Mouse (Mus musculus) stomach, postnatal 0 days (tissue): ENCODE data around the gene Ceacam20. TPM values are rescaled to one million over a fixed set of nuclear protein-coding genes. Genes with fewer than 3 reads are reported as not detected.

Source experiments
- ATAC-seq: fragments of 200-750 bp; cut with Nextera tagmentation; 2 replicates; pipeline ENCODE4 v1.8.0; 2017; ENCODE audit not compliant: low FRiP score, low TSS enrichment
- DNase-seq: peaks from one replicate; pipeline ENCODE4 v3.0.0-alpha.2; 2016; ENCODE audit warnings: low spot score
- H3K27ac ChIP-seq: fragments of 300-500 bp; sonication (generic); replicated peaks from 2 replicates; pipeline ENCODE4 v1.5.1; 2014; ENCODE audit warnings: mild to moderate bottlenecking, control low read depth
- H3K27me3 ChIP-seq: fragments of 300-500 bp; sonication (generic); 2 replicates; pipeline ENCODE4 v1.6.1; 2014; ENCODE audit warnings: low read length; ENCODE audit not compliant: control insufficient read depth, insufficient read depth
- H3K36me3 ChIP-seq: fragments of 300-500 bp; sonication (generic); 2 replicates; pipeline ENCODE4 v1.6.1; 2014; ENCODE audit warnings: low read length, mixed read lengths; ENCODE audit not compliant: control insufficient read depth, insufficient read depth
- H3K4me1 ChIP-seq: fragments of 300-500 bp; sonication (generic); replicated peaks from 2 replicates; pipeline ENCODE4 v1.6.1; 2014; ENCODE audit warnings: antibody characterized with exemption; ENCODE audit not compliant: control insufficient read depth, insufficient read depth
- H3K4me2 ChIP-seq: fragments of 300-500 bp; sonication (generic); replicated peaks from 2 replicates; pipeline ENCODE4 v1.6.1; 2014; ENCODE audit warnings: low read depth, mild to moderate bottlenecking, control low read depth, moderate library complexity
- H3K4me3 ChIP-seq: fragments of 300-500 bp; sonication (generic); 2 replicates; pipeline ENCODE4 v1.5.1; 2014; ENCODE audit warnings: low read depth, low read length, control low read depth
- H3K9ac ChIP-seq: fragments of 300-500 bp; sonication (generic); 2 replicates; pipeline ENCODE4 v1.6.1; 2014; ENCODE audit warnings: mild to moderate bottlenecking, low read length, control low read depth, mixed read lengths
- H3K9me3 ChIP-seq: fragments of 300-500 bp; sonication (generic); 2 replicates; pipeline ENCODE4 v1.6.1; 2016; ENCODE audit warnings: low read length; ENCODE audit not compliant: control insufficient read depth
- CTCF ChIP-seq: IDR thresholded peaks from 2 replicates; pipeline ENCODE4 v1.5.1; 2016; ENCODE audit warnings: antibody characterized with exemption, low read depth, mild to moderate bottlenecking, moderate library complexity
- EP300 ChIP-seq: optimal IDR thresholded peaks from 2 replicates; pipeline ENCODE3; 2016; ENCODE audit warnings: antibody characterized with exemption
- WGBS: fragments of 180-500 bp; shearing (Covaris S2); extraction: QIAGEN DNeasy Blood & Tissue Kit; methylation state at CpG from one replicate; pipeline ENCODE4 v1.1.7; 2014; 5-methylcytosine and 5-hydroxymethylcytosine counted together
- polyA plus RNA-seq: library from polyadenylated mRNA; unstranded; fragments of >200 nt; fragmentation: Nextera tagmentation; extraction: Ambion mirVana; gene quantifications from 2 replicates; pipeline ENCODE4 v1.2.1, GENCODE M21; 2015

Ceacam20 gene
- polyA plus RNA-seq, 1 experiment from 2014 or later = not detected

DNA sequence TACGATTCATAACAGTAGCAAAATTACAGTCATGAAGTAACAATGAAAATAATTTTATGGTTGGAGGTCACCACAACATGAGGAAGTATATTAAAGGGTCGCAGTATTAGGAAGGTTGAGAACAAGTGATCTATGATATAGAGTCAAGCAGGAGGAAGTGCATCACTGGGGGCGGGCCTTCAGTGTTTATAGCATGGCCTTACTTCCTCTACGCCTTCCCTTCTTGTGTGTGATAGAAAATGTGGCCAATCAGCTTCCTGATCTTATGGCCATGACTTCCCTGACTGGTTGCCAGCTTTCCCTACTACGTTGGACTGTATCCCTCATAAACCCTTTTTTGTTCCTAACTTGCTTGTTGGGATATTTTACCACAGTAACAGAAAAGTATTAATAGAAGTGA is 20.0 kb upstream of the Ceacam20 start:
- Histone ChIP-seq H3K27me3 (no peaks in the 10 kb centered on the region), H3K4me1 (no peaks in the 10 kb centered on the region), H3K36me3 (no peaks in the 10 kb centered on the region), H3K4me3 (no peak overlapping the region), H3K27ac (no peak overlapping the region), H3K9me3 (no peaks in the 10 kb centered on the region), H3K4me2 (no peak overlapping the region), H3K9ac (no peak overlapping the region)
- 89% methylated on average over 5 of the region's 5 CpGs for WGBS
- DNase-seq (no peak), ATAC-seq (no peak)
- TF ChIP-seq EP300 (no peak), CTCF (no peak)

DNA sequence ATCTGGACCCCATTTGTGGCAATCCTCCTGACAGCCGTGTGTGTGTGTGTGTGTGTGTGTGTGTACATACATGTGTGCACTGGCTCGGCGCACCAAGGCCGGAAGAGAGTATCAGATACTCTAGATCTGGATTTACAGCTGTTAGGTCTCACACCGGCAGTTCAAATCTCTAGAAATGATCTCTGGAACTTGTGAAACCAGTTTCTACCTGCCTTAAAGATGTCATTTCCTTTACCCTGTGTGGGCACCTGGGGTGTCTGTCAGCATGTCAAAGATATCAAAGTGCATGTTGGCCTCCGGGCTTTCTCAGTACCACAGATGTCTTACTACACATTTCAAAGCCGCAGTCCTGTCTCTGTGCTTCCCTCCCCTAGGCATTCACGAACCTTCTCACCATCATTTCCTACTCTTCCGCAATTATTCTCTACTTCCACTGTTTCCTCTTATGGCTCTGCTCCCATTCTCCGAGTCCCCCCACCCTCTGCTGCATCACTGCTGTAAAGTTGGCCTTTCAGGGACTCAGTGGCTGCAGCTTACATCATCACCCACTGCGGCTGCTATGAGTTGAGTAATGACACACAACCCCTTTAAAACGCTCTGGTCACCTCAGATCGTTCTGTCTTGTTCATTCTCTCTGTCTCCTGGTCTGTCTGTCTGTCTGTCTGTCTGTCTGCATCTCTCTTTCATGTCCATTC is 19.2 kb upstream of the Ceacam20 start:
- Histone ChIP-seq H3K4me1 (no peaks in the 10 kb centered on the region), H3K4me3 (no peak overlapping the region), H3K9me3 (no peaks in the 10 kb centered on the region), H3K4me2 (no peak overlapping the region), H3K27ac (no peak overlapping the region), H3K9ac (no peak overlapping the region), H3K36me3 (no peaks in the 10 kb centered on the region), H3K27me3 (no peaks in the 10 kb centered on the region)
- no peak for DNase-seq
- 71% methylated on average over 13 of the region's 13 CpGs for WGBS
- no peak for ATAC-seq
- TF ChIP-seq CTCF (no peak), EP300 (no peak)

DNA sequence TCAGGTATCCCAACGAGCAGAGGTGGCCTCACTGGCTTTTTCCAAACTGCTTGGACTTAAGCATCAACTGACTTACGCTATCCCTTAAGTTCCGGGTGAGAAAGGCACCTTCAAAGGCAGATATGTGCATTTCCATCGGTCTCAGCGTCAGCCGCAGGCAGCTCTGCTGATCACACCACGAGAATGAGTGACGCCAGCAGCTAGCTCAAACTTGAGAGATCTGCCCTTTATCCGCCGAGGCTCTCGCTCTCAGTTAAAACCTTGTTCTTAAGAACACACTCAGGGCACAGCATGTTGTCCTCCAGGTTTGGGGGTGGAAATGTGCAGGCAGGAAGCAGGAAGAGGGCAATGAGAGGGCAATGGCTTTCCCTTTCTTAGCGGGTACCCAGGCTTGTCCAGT is 16.3 kb upstream of the Ceacam20 start:
- Histone ChIP-seq H3K9me3 (no peaks in the 10 kb centered on the region), H3K4me2 (no peak overlapping the region), H3K27me3 (no peaks in the 10 kb centered on the region), H3K27ac (no peak overlapping the region), H3K36me3 (no peaks in the 10 kb centered on the region), H3K4me1 (no peaks in the 10 kb centered on the region), H3K9ac (no peak overlapping the region), H3K4me3 (no peak overlapping the region)
- 84% methylated on average over 12 of the region's 12 CpGs for WGBS
- ATAC-seq (no peak), DNase-seq (no peak)
- TF ChIP-seq CTCF (no peak), EP300 (no peak)

DNA sequence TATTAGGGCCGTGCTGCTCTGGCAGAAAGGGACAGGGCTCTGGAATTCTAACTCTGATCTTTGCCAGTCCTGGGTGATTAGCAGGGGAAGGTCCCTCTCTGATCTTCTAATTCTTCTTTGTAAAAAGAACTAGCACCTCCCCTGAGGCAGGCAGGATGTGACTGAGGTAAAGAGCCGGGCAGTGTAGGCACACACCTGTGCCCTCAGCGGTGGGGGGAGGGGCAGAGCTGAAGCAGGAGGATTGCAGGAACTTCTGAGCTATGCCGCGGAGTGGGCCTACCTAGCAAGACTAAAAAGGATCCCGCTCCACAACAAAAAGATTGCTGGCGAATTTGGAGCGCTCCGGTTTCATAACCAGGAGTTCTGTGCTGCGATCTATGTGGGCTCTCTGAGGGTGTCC is 15.2 kb upstream of the Ceacam20 start:
- Histone ChIP-seq H3K27me3 (no peaks in the 10 kb centered on the region), H3K4me1 (no peaks in the 10 kb centered on the region), H3K4me2 (no peak overlapping the region), H3K9ac (no peak overlapping the region), H3K36me3 (no peaks in the 10 kb centered on the region), H3K27ac (no peak overlapping the region), H3K4me3 (no peak overlapping the region), H3K9me3 (no peaks in the 10 kb centered on the region)
- 47% methylated on average over 10 of the region's 10 CpGs for WGBS
- DNase-seq = peak; percentile 26
- no peak for TF ChIP-seq CTCF
- TF ChIP-seq EP300 = no peak
- peak; percentile 45; the same call in 1 of the 2 replicates for ATAC-seq

DNA sequence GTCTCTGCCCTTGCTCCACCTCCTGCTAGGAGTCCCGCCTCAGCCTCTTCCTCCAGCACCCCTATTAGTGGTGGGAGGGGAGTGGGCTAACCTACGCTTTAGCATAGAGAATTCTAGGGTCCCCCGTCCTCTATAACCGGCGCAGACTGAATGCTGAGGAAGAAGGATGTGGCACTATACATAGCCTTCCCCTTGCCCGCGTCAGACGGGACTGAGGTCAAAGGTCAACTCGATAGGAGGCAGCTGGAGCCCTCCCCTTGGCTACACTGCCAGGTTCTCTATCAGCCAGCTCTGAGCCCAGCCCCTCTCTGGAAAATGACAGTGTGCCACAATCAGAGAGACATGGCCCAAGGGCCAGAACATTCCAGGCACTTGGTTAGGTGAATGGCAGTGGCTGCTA is 14.6 kb upstream of the Ceacam20 start, which contains the start of gene Igsf23:
Gene Igsf23 (minus strand): TSS at position 168 of the 400 bp plus-strand sequence.
- peak; percentile 71 for ATAC-seq

DNA sequence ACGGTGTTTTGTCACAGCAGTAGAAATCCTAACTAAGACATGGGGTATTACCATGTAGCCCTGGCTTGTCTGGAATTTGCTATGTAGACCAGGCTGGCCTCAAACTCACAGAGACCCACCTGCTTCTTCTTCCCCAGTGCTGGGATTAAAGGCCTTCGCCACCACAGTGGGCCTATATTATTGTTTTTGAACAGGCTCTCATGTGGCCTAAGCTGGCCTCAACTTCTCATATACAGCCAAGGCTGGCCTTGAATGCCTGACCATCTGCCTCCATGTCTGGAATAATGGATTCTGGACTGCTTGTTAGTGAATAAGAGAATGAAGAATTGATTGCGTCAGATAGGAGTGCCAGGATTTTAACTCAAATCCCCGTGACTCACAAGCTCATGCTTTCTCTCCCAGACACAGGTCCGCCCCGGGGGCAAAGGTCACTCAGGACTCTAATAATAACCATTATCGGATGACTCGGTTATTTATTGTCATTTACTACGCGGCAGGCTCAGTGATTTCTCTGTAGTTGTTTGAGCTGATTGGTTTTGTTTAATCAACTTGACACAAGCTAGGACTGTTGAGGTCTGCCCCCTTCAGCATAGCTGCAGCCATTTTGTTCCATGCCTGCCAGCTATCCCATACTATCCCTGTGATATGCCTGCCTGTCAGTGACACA is 12.8 kb upstream of the Ceacam20 start:
- ATAC-seq (peak; percentile 63), DNase-seq (peak; percentile 59)
- H3K4me3 ChIP-seq = no peak overlapping the region
- H3K27ac ChIP-seq = no peak overlapping the region
- no peak for TF ChIP-seq CTCF
- TF ChIP-seq EP300 = no peak
- H3K27me3 ChIP-seq = no peaks in the 10 kb centered on the region
- H3K4me1 ChIP-seq = no peaks in the 10 kb centered on the region
- WGBS = 37% methylated on average over 10 of the region's 10 CpGs
- H3K4me2 ChIP-seq = no peak overlapping the region
- H3K36me3 ChIP-seq = no peaks in the 10 kb centered on the region
- no peaks in the 10 kb centered on the region for H3K9me3 ChIP-seq
- no peak overlapping the region for H3K9ac ChIP-seq

More for the DNA sequence above, 14.6 kb upstream of the Ceacam20 start, which contains the start of gene Igsf23:
- no peaks in the 10 kb centered on the region for H3K4me1 ChIP-seq
- 41% methylated on average over 9 of the region's 9 CpGs for WGBS
- H3K9ac ChIP-seq = no peak within 1 kb of the TSS
- peak; percentile 48 for DNase-seq
- H3K27me3 ChIP-seq = no peaks in the 10 kb centered on the region
- no peaks in the 10 kb centered on the region for H3K36me3 ChIP-seq
- H3K9me3 ChIP-seq = no peaks in the 10 kb centered on the region
- no peak within 1 kb of the TSS for H3K4me3 ChIP-seq
- no peak within 1 kb of the TSS for H3K27ac ChIP-seq
- TF ChIP-seq CTCF (no peak), EP300 (no peak)
- H3K4me2 ChIP-seq = 0 out of 2 replicates have a peak within 1 kb of the TSS, but pooled peaks have one; percentile 14
